Mouse (Mus musculus) CD4-positive, CD25-positive, alpha-beta regulatory T cell, adult 2 months (primary cell): ENCODE results near the gene Nrsn2.
A peak's percentile ranks its signal among the peaks of the same experiment; 100 is the strongest.

Source experiments
- DNase-seq: peaks from one replicate; pipeline ENCODE4 v3.0.0-alpha.2; 2012; ENCODE audit warnings: low read depth, low spot score

Nrsn2 gene

DNA sequence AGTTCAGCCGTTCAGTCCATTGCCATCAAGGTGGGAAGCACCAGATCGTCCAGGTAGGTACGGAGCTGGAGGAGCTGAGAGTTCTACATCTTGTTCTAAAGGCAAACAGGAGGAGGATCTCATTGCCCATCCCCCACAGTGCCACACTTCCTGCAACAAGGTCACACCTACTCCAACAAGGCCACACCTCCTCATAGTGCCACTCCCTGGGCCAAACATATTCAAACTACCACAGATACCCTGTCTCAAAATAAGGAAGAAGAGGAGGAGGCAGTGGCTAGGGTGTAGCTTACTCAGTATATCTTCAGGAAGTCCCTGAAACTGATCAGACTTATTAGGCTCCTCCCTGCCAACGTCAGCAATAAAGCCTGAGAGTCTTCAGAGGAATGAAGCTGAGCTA, 7.8 kb upstream of the Nrsn2 start:
- DNase-seq, result no peak

DNA sequence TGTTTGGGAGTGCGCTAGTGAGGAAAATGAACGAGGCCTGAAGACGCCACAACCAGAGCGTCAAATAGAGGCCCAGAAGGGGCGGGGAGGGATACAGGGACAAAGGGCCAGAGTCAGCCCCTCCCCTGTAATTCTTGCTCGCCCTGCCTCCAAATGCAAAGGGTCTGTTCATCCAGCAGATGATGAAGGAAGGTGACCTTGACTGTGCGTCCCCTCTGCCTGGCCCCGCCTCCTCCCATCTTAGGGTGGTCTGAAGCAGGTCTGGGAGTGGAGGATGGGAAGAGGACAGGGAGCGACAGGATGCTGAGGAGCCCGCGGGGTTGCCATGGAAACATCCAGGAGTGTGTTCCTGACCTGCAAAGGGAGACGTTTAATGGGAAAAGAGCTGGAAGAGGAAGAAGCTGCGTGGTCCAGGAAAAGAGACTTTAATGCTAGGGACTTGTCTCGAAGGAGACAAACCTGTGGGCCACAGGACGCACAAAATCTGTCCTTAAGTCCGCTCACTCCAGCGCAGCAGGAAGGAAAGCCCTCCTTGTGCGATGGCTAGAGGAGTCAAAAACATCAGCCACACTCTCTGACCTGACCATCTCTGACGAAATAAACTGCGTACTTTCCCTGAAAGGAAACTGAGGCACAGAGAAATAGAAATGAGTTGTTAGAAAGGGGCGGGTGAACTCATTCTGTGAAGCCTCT, 640 bp downstream of the Nrsn2 start:
- no peak for DNase-seq

DNA sequence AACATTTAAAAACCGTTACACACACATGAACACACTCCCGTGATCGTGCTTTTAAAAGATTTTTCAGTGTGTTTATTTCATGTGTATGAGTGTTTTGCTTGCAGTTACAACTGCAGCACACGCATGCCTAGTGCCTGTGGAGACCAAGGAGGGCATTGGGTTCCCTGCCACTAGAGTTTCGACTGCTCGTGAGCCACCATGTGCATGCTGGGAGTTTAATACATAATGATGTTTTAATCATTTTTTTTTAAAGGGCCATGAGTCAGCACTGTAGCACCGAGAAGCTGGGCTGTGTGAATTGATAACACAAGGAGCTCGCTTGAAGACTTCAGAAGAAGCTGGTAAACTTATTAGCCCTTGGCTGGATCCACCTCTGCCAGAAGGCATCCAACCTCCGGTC, 2.9 kb downstream of the Nrsn2 start:
- DNase-seq, result no peak

DNA sequence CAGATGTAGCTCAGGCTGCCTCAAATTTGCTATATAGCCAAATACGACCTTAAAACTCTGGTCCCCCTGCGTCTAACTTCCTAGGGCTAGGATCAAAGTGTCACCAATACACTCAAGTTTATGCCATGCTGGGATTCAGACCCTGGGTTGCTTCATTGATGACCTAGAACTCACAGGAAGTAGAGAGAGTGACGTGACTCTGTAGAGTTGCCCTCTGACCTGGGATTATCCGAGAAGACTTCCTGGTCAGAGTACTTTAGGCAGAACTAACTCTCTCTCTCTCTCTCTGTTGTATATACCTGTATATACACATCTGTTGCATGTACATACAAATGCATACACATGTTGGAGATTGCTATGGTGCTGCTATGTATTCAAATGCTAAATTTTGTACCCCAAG, 3.8 kb downstream of the Nrsn2 start:
- DNase-seq, result no peak

DNA sequence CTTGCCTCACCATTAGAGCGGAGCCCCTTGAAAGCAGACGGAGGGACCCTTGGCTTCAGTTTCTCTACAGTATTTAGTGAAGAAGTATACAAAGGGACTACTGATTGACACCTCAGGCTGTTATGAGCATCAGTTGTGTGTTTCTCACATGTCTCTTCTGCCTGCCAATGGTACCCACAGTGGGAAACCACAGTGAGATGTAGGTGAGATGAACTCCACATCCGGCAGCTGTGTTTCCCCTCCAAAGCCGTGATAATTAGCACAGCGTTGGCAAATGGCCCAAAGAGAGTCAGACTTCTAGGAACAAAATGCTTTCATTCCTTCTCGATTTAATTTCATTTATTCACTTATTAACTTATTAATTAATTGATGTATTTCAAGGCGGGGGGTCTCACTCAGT, 4.3 kb downstream of the Nrsn2 start:
- DNase-seq, result peak; percentile 66

DNA sequence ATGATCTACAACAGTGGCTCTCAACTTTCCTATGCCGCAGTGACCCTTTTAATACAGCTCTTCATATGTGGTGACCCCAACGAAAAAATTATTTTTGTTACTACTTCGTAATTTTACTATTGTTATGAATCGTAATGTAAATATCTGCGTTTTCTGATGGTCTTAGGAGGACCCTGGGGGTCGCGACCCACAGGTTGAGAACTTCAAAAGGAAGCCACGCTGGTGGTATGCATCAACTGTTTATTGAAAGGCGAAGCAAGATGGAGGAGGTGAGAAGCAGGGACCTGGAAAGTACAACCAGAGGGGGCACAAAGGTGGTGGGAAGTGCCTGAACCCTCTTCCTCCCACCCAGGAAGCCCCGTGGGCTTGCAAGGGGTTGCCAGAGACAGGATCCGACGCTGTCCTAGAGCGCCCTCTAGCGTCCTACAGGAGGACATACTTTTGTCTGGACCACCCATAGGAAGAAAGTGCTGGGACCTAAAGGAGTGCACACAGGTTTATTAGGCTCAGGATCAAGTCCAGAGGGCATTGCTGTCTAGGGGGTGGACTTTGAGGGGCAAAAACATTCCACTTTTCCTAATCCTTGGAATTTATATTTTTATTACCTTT, 7.8 kb downstream of the Nrsn2 start:
- DNase-seq, result peak; percentile 88

DNA sequence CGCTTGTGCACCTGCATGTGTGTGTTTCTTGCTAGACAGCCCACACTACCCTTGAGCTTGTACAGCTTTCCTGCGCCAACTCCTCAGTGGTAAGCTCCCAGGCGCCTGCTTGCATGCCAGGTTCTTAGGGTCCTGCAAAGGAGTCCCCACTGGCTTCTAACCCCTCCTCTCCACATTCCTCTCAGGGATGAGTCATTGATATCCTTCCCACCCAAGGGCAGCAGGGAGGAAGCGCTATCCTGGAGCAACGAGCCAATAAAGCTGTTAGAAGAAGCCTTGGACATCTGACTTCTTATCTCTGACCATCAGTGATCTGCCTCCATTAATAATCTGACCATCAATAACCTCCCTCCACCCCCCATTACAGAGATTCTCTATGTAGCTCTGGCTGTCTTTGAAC, 8.5 kb downstream of the Nrsn2 start:
- DNase-seq, result no peak

DNA sequence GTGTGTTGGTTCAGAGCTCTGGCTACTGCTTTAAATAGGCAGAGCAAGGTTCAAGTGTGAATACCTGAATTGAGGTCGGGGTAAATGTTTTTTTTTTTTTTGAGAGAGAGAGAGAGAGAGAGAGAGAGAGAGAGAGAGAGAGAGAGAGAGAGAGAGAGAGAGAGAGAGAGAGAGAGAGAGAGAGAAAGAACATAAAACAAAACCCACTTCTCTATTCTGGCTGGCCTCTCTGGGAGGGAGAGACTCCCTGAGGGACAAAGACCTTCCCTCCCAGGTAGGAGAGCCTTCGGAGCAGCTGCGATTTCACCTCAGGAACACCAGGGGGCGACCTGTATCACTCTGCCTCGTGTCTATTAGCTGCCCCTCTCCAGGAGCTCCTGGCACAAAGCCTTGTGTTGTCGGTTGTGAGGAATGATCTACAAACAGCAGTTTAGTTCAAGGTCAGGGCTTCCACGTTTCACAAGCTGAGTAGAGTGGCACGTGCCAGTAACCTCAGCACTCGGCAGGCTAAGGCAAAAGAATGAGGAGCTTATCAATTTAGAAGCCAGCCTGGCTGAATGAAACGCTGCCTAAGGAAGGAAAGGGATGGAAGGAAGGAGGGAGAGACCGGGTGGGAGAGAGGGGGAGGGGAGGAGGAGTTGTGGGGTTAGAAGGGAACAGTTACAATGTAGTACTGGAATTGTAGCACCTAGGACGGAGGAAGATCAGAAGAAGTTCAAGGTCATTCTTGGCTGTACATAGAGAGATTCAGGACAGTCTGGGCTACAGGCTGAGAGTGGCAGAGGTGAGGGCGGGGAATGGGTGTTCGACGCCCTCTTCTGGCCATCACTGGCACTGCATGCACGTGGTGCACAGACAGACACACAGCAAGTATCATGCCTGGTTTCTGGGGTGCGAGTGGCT, 12.9 kb downstream of the Nrsn2 start:
- peak; percentile 85 for DNase-seq

DNA sequence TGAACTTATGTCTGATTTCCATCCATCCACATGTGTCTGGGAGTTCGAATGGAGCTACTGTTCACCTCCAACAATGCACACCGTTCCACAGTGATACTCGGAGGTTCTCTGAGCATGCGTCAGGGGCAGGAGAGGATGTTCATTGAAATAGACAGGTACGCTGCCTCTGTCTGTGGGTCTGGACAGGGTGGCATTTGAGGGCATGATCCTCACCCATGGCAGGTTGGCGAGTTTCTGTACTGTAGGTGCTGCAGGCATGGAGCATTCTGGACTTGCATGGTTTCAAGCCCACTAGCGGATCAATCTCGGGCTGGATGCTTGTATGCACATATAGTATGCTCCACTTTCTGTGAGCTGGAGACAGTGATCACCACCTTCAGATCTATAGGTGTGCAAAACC, 15.2 kb downstream of the Nrsn2 start:
- DNase-seq, result no peak

DNA sequence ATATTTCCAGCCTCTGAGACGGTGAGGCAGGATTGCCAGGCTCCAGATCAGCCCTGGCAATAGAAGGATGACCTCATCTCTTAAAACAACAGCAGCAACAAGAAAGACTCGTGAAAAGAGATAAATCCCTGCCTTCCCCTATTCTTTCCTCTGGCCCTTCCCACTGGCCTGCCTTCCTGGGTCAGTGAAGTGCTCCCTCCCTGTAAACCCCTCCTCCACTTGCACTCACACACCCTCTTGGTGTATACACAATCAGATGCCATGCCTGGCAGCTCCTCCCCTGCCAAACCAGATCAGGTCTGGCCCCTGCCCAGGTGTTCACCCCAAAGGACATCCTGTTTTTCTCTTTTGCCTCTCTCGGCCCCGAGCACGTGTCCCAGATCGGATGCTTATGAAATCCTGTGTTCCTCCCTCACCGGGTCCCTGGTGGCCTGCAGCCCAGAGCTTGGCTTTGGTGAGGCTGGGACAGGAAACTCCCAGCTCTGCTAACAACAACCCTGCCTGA, 16.1 kb downstream of the Nrsn2 start:
- peak; percentile 47 for DNase-seq

DNA sequence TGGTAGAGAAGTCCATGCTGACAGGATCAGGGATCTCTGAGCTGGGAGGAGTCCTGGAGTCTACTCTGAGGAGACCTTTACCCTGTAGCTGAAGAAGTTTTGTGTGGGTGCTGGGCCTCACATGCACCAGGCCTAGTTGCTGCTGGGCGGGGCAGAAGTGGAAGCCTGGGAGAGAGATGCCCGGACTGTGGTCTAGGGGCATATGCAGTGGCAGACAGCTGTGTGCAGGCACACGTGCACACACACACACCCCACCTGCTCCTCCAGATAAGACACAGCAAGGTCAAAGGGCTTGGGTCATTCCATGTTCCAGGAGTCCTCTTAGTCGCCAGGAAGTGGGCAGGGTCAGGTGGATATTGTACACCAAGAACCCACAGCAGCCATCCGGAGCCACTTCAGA, 16.8 kb downstream of the Nrsn2 start:
- peak; percentile 22 for DNase-seq

DNA sequence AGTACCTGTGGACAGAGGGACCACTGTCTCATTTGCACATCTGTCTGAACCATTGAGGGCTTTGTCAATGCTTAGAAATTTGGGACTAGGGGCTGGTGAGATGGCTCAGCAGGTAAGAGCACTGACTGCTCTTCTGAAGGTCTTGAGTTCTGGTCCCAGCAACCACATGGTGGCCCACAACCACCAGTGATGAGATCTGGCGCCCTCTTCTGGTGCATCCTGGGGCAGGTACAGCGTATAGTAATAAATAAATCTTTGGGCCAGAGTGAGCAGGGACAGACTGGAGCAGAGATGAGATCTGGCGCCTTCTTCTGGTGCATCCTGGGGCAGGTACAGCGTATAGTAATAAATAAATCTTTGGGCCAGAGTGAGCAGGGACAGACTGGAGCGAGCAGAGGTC, 17.5 kb downstream of the Nrsn2 start:
- DNase-seq, result peak; percentile 63

DNA sequence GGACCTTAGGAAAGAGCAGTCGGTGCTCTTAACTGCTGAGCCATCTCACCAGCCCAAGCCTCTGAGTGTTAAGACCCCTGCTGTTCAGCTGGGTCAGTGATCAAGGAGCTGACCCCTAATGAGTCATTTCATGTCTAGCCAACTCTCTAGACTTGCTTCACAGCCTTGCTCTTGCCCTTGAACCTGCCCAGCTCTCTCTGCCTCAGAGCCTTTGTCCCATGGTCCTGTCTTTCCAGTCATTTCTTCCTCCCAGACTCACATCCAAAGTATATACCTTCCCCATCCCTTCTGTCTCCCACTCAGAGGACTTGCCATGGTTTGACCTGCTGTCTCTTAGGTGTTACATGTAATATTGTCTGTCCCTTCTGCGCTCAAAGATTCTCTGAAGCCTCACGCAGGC, 19.2 kb downstream of the Nrsn2 start:
- DNase-seq, result no peak

DNA sequence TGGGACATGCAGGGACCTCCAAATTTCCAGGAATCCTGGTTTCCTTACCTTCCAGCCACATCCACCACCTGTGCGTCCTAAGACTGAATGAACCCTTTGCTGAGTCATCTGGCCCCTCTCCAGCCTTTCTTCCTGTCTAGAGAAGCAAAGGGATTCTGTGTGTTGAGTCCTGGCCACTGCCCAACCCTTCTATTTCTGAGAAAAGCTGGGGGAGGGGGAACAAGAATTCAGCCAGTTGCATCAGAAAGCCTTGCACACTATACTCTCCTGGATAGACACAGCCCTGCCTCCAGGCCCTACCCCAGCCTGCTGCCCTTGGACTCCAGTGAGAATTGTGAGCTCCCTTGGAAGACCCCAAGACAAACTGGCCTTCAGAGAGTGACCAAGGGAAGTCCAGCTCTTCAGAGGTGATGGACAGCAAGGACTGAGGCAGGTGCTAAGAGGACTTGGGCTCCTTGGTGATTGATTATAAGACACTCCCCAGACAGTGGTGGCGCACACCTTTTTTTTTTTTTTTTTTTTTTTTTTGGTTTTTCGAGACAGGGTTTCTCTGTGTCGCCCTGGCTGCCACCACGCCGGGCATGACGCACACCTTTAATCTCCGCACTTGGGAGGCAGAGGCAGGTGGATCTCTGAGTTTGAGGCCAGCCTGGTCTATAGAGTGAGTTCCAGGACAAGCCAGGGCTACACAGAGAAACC, 26.4 kb downstream of the Nrsn2 start:
- DNase-seq, result no peak

DNA sequence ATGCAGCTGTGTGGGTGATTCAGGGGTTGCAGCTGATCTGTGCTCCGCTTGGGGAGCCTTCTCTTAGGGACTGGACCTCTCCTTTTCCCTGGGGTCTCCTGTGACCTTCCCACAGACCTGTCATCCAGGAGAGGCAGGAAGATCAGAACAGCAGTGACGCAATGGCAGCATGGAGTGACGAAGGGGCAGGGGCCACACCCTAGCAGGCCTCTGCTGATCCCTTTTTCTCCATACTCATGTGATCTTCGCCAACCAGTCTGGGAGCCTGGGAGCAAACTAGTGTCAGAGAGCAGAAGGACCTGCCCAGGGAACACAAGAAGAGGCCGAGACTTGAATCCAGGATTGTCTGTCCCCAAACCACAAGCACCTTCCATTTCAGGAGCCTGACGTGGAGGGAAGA, 27.2 kb downstream of the Nrsn2 start:
- DNase-seq, result no peak

DNA sequence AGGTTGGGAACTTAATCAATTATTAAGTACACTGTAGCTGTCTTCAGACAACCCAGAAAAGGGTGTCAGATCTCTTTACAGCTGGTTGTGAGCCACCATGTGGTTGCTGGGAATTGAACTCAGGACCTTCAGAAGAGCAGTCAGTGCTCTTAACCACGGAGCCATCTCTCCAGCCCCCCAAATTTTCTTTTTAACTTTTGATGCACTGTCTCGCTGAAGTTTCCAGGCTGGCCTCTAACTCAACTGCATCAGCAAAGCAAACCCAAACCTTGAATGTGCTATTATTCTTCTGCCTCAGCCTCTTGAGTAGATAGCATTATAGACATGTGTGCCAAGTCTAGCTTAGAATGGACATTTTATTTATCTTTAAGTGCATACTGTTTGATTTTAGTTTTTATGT, 28.7 kb downstream of the Nrsn2 start:
- no peak for DNase-seq

DNA sequence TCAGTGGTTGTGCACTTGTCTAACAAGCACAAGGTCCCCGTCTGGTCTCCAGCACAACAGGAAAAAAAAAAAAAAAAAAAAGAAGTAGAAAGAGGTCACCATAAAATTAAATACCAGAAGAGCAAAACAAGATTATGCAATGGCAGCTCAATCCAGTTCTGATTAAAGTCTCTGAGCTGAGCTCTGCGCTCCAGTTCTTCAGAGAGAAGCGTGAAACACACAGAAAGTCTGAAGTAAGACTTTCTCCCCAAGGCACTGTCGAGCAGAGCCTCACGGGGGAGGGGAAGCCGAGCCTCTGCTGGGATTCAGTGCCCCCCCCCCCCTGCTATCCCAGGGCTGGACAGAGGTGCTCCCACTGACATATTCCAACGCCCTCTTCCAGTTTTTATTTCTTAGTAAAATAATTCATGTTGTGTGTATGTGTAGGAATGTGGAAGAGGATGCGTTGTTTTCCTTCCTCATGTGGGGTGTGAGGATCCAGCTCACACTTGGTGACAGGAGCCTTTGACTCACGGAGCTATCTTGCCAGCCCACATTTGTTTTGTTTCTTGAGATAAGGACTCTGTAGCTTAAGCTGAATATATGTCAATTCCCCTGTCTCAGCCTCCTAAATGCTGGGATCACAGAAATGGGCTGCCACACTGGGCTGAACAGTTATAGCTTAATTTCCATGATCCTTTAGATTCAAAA, 29.5 kb downstream of the Nrsn2 start:
- DNase-seq, result no peak

DNA sequence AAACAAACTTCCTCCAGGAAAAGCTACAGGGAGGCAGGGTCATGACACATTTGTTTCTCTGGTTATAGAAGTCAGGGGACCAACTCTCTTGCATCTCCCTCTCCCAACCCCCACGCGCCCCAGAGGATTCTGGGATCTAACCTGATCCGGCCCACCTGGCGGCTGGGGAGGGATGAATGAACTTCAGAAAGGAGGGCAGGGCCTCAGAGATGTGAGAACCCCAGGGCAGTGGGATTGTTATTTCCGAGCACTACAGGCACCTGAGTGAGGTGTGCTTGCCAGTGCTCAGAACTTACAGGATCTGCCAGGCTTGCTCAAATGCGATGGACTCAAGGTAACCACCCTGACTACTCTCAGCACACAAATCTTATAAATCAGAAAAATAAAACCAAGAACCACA, 31.0 kb downstream of the Nrsn2 start:
- no peak for DNase-seq

DNA sequence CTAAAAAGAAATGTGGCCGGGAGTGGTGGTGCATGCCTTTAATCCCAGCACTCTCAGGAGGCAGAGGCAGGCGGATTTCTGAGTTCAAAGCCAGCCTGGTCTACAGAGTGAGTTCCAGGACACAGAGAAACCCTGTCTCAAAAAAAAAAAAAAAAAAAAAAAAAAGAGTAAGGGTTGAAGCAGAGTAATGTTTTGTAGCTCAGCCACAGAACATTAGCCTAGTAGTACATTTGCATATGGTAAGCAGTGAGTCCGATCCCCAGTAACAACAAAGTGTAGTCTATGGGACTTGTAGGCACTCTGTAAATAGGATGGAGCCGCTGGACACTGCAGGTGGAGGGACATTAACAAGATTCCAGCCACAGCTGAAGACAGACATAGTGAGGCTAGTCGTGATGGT, 31.5 kb downstream of the Nrsn2 start:
- DNase-seq, result no peak

DNA sequence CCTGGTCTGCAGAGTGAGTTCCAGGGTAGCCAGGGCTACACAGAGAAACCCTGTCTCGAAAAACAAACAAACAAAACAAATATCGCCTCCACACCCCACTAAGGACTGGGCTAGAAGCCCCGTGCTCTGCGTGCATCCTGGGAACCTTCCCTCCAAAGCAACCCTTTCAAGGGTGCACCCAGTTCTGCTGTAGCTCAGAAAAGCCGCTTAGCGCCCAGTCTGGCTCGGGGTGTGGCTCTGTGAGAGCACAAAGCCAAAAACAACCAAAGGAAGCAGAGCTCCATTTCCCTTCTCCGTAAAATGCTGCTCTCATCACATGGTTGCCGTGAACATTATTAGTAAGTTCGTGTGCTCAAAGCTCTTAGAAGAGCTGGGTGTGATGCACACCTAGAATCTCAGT, 32.1 kb downstream of the Nrsn2 start:
- peak; percentile 49 for DNase-seq
